In the genomic region with DNA sequence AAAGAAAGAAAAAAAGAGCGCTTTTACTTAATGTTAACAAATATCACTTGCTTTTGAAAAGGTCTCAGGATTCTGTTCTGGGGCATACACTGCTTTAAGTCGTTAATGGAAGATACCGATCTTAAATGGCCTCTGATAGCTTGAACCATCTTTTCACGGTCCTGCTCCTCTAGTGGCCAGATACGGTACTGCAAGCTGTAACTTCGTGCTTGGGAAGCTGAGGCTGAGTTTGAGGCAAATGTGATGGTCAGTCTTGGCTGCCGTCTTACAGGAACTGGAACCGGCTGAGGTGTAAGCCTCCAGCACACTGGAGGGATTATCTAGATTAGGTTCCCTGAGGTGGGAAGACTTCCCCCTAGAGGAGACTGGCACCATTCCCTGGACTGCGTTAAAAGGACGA, we compare ENCODE assay signal across 9 mouse cellular contexts. TPM values are rescaled to one million over a fixed set of nuclear protein-coding genes. Genes with fewer than 3 reads are reported as not detected.
DNase-seq lines count a peak whose midpoint lies in the region; ATAC-seq and TF ChIP-seq lines count a peak whose summit lies in the region.
"Had no signal": no experiment of that assay in that cellular context is flagged by ENCODE, and none has a peak within 500 bp of the region (broad histone marks: within the 10 kb centered on the region; RNA-seq: fewer than 3 reads in every experiment).

No protein-coding gene starts in this region.

- no peaks in the 10 kb centered on the region for H3K9me3 ChIP-seq in forebrain, embryonic 14.5 days (replicated peaks; ENCODE audit: control insufficient read depth, low read length)
- no peaks in the 10 kb centered on the region for H3K9me3 ChIP-seq in forebrain, embryonic 13.5 days (replicated peaks)
- no peaks in the 10 kb centered on the region; the same call in 1 of the 2 replicates for H3K9me3 ChIP-seq in midbrain, embryonic 11.5 days (ENCODE audit: control insufficient read depth, low read length)
- H3K9me3 ChIP-seq in midbrain, embryonic 15.5 days: no peaks in the 10 kb centered on the region
- no peaks in the 10 kb centered on the region for H3K9me3 ChIP-seq in neural tube, embryonic 11.5 days (ENCODE audit: control insufficient read depth, low read length)
- H3K9me3 ChIP-seq: embryonic facial prominence, embryonic 12.5 days had no signal

- no peak overlapping the region for H3K4me2 ChIP-seq in forebrain, embryonic 14.5 days (ENCODE audit: low read length)
- no peak overlapping the region for H3K4me2 ChIP-seq in forebrain, embryonic 13.5 days
- H3K4me2 ChIP-seq in midbrain, embryonic 11.5 days: no peak overlapping the region
- H3K4me2 ChIP-seq in midbrain, embryonic 15.5 days: no peak overlapping the region
- no peak overlapping the region for H3K4me2 ChIP-seq in neural tube, embryonic 11.5 days (ENCODE audit: low read depth)
- H3K4me2 ChIP-seq: embryonic facial prominence, embryonic 12.5 days had no signal

- TF ChIP-seq CTCF in bone marrow, adult 2 months (IDR thresholded peaks at IDR 0.05; ENCODE audit: control insufficient read depth, insufficient read depth, low read length): peak; percentile 74

- H3K4me3 ChIP-seq in forebrain, embryonic 14.5 days (ENCODE audit: low read depth, low read length): no peak overlapping the region
- no peak overlapping the region for H3K4me3 ChIP-seq in forebrain, embryonic 13.5 days
- H3K4me3 ChIP-seq in midbrain, embryonic 11.5 days (ENCODE audit: low read depth, low read length): no peak overlapping the region
- H3K4me3 ChIP-seq in midbrain, embryonic 15.5 days: no peak overlapping the region
- no peak overlapping the region for H3K4me3 ChIP-seq in bone marrow, adult 2 months (replicated peaks; ENCODE audit: control insufficient read depth, low read depth, low read length)
- H3K4me3 ChIP-seq in neural tube, embryonic 11.5 days (ENCODE audit: low read depth, low read length): no peak overlapping the region
- H3K4me3 ChIP-seq: embryonic facial prominence, embryonic 12.5 days had no signal

- H3K27ac ChIP-seq in forebrain, embryonic 14.5 days (ENCODE audit: low read depth, low read length): no peak overlapping the region
- H3K27ac ChIP-seq in forebrain, embryonic 13.5 days: no peak overlapping the region
- no peak overlapping the region for H3K27ac ChIP-seq in midbrain, embryonic 11.5 days (ENCODE audit: low read depth, low read length)
- no peak overlapping the region for H3K27ac ChIP-seq in midbrain, embryonic 15.5 days
- no peak overlapping the region for H3K27ac ChIP-seq in bone marrow, adult 2 months (ENCODE audit: control insufficient read depth, insufficient read depth, low read depth, low read length, poor library complexity)
- H3K27ac ChIP-seq in neural tube, embryonic 11.5 days (ENCODE audit: low read depth, low read length): no peak overlapping the region
- H3K27ac ChIP-seq: embryonic facial prominence, embryonic 12.5 days had no signal

- TF ChIP-seq POLR2A in bone marrow, adult 2 months (IDR thresholded peaks at IDR 0.05; ENCODE audit: borderline replicate concordance, control insufficient read depth, low read depth, low read length): no peak

- H3K4me1 ChIP-seq in forebrain, embryonic 14.5 days (ENCODE audit: control insufficient read depth, insufficient read depth, low read length): no peaks in the 10 kb centered on the region
- no peaks in the 10 kb centered on the region for H3K4me1 ChIP-seq in forebrain, embryonic 13.5 days
- H3K4me1 ChIP-seq in midbrain, embryonic 11.5 days (ENCODE audit: control insufficient read depth, insufficient read depth, low read length): no peaks in the 10 kb centered on the region
- H3K4me1 ChIP-seq in midbrain, embryonic 15.5 days: no peaks in the 10 kb centered on the region
- H3K4me1 ChIP-seq in bone marrow, adult 2 months (ENCODE audit: control insufficient read depth, insufficient read depth, low read length): no peaks in the 10 kb centered on the region; the same call in none of the 2 replicates
- H3K4me1 ChIP-seq in neural tube, embryonic 11.5 days (ENCODE audit: control insufficient read depth, insufficient read depth, low read length): no peaks in the 10 kb centered on the region
- H3K4me1 ChIP-seq: embryonic facial prominence, embryonic 12.5 days had no signal

- no peak for ATAC-seq in forebrain, embryonic 14.5 days
- ATAC-seq in forebrain, embryonic 13.5 days: no peak
- no peak for ATAC-seq in midbrain, embryonic 11.5 days (ENCODE audit: low FRiP score)
- no peak for ATAC-seq in midbrain, embryonic 15.5 days (replicated peaks)
- no peak for ATAC-seq in neural tube, embryonic 11.5 days (ENCODE audit: insufficient read depth, low FRiP score, low TSS enrichment)

- no peak overlapping the region for H3K9ac ChIP-seq in forebrain, embryonic 14.5 days (ENCODE audit: low read length)
- no peak overlapping the region for H3K9ac ChIP-seq in forebrain, embryonic 13.5 days
- H3K9ac ChIP-seq in midbrain, embryonic 11.5 days (ENCODE audit: low read length): no peak overlapping the region
- H3K9ac ChIP-seq in midbrain, embryonic 15.5 days: no peak overlapping the region
- no peak overlapping the region for H3K9ac ChIP-seq in neural tube, embryonic 11.5 days (ENCODE audit: low read length)
- H3K9ac ChIP-seq: embryonic facial prominence, embryonic 12.5 days had no signal

- peaks cover 10% of the 10 kb centered on the region for H3K36me3 ChIP-seq in forebrain, embryonic 14.5 days (ENCODE audit: control insufficient read depth, insufficient read depth, low read length)
- H3K36me3 ChIP-seq in forebrain, embryonic 13.5 days (ENCODE audit: poor library complexity, severe bottlenecking): peaks cover 5% of the 10 kb centered on the region; the same call in 1 of the 2 replicates
- H3K36me3 ChIP-seq in midbrain, embryonic 11.5 days (ENCODE audit: control insufficient read depth, insufficient read depth, low read length): no peaks in the 10 kb centered on the region; the same call in 1 of the 2 replicates
- H3K36me3 ChIP-seq in midbrain, embryonic 15.5 days (replicated peaks): no peaks in the 10 kb centered on the region
- no peaks in the 10 kb centered on the region for H3K36me3 ChIP-seq in neural tube, embryonic 11.5 days (ENCODE audit: control insufficient read depth, insufficient read depth, low read length)

- DNase-seq in forebrain, embryonic 14.5 days (ENCODE audit: low spot score): peak; percentile 40
- peak; percentile 93 for DNase-seq in midbrain, embryonic 11.5 days (ENCODE audit: low spot score, missing footprints)
- DNase-seq in hindlimb bud, embryonic 11.5 days (ENCODE audit: extremely low spot score, low read depth, low spot score): peak; percentile 22
- peak; percentile 54 for DNase-seq in neural tube, embryonic 11.5 days (ENCODE audit: low spot score)
- no peak for DNase-seq in right cerebral cortex, adult 18-20 months

- H3K27me3 ChIP-seq in forebrain, embryonic 14.5 days (replicated peaks; ENCODE audit: control insufficient read depth, insufficient read depth, low read length): no peaks in the 10 kb centered on the region
- no peaks in the 10 kb centered on the region for H3K27me3 ChIP-seq in forebrain, embryonic 13.5 days
- H3K27me3 ChIP-seq in midbrain, embryonic 11.5 days (ENCODE audit: control insufficient read depth, insufficient read depth, low read length): no peaks in the 10 kb centered on the region
- no peaks in the 10 kb centered on the region for H3K27me3 ChIP-seq in midbrain, embryonic 15.5 days (replicated peaks)
- no peaks in the 10 kb centered on the region for H3K27me3 ChIP-seq in neural tube, embryonic 11.5 days (ENCODE audit: control insufficient read depth, insufficient read depth, low read length)
- H3K27me3 ChIP-seq: embryonic facial prominence, embryonic 12.5 days had no signal

- WGBS in forebrain, embryonic 14.5 days: 69% methylated on average over 10 of the region's 10 CpGs
- 66% methylated on average over 10 of the region's 10 CpGs for WGBS in forebrain, embryonic 13.5 days
- whole genome bisulfite sequencing in midbrain, embryonic 11.5 days: 70% methylated on average over 10 of the region's 10 CpGs
- 67% methylated on average over 10 of the region's 10 CpGs for WGBS in midbrain, embryonic 15.5 days
- WGBS in bone marrow, adult 2 months: 74% methylated on average over 10 of the region's 10 CpGs
- WGBS in neural tube, embryonic 11.5 days: 74% methylated on average over 10 of the region's 10 CpGs

RNA-seq across cellular contexts. Expression of gene Qrsl1, which starts 30.8 kb away (rescaled TPM):
- 23.4 and 24.9 TPM in 2 replicates for polyA plus RNA-seq in forebrain, embryonic 14.5 days (2014; fragmentation: Nextera tagmentation; extraction: Ambion mirVana)
- polyA plus RNA-seq in forebrain, embryonic 13.5 days (2015; fragmentation: Nextera tagmentation; extraction: Ambion mirVana): 24.9 and 27.8 TPM in 2 replicates
- polyA plus RNA-seq in midbrain, embryonic 11.5 days (2014; fragmentation: Nextera tagmentation; extraction: Ambion mirVana): 26.0 and 30.0 TPM in 2 replicates
- 22.1 and 23.5 TPM in 2 replicates for polyA plus RNA-seq in midbrain, embryonic 15.5 days (2015; fragmentation: Nextera tagmentation; extraction: Ambion mirVana)
- 6.2 and 10.4 TPM in 2 replicates for polyA plus RNA-seq in bone marrow, adult 2 months (2011; ENCODE audit: insufficient read depth, insufficient read length, low replicate concordance, missing spikeins)
- polyA plus RNA-seq in neural tube, embryonic 11.5 days (2014; fragmentation: Nextera tagmentation; extraction: Ambion mirVana): 25.5 and 27.9 TPM in 2 replicates

RNA-seq across cellular contexts. Expression of gene Rtn4ip1, which starts 30.9 kb away (rescaled TPM):
- polyA plus RNA-seq in forebrain, embryonic 14.5 days (2014; fragmentation: Nextera tagmentation; extraction: Ambion mirVana): 18.4 and 19.9 TPM in 2 replicates
- polyA plus RNA-seq in forebrain, embryonic 13.5 days (2015; fragmentation: Nextera tagmentation; extraction: Ambion mirVana): 16.9 and 18.3 TPM in 2 replicates
- polyA plus RNA-seq in midbrain, embryonic 11.5 days (2014; fragmentation: Nextera tagmentation; extraction: Ambion mirVana): 18.8 and 20.1 TPM in 2 replicates
- 15.0 and 16.0 TPM in 2 replicates for polyA plus RNA-seq in midbrain, embryonic 15.5 days (2015; fragmentation: Nextera tagmentation; extraction: Ambion mirVana)
- polyA plus RNA-seq in bone marrow, adult 2 months (2011; ENCODE audit: insufficient read depth, insufficient read length, low replicate concordance, missing spikeins): 8.6 and 15.5 TPM in 2 replicates
- polyA plus RNA-seq in neural tube, embryonic 11.5 days (2014; fragmentation: Nextera tagmentation; extraction: Ambion mirVana): 19.4 and 19.7 TPM in 2 replicates
